Mouse (Mus musculus): ENCODE data around the gene Itsn1.

GRCm38 (mm10) chr16:91906672-91907071 lies 177.6 kb downstream of the Itsn1 start:
- no peak for TF ChIP-seq CTCF (IDR thresholded peaks at IDR 0.05; ENCODE audit: borderline replicate concordance, extremely low read depth, insufficient read depth, insufficient read length)
- no peak for TF ChIP-seq POLR2A (IDR thresholded peaks at IDR 0.05; ENCODE audit: borderline replicate concordance, extremely low read depth, insufficient read depth, insufficient read length, poor library complexity, severe bottlenecking)

Measured in brain, embryonic 14.5 days (tissue).